Mouse (Mus musculus) forebrain, embryonic 10.5 days (tissue): ENCODE results near the gene Mknk1. TPM values are rescaled to one million over a fixed set of nuclear protein-coding genes. Genes with fewer than 3 reads are reported as not detected.
A peak's percentile ranks its signal among the peaks of the same experiment; 100 is the strongest.

ENCODE experiments used
- DNase-seq: peaks from one replicate; pipeline ENCODE4 v3.0.0-alpha.2; 2017; ENCODE audit warnings: low spot score; ENCODE audit errors: extremely low spot score
- H3K27ac ChIP-seq: fragments of 300-500 bp; sonication (generic); 2 replicates; pipeline ENCODE4 v1.5.1; 2016; ENCODE audit warnings: mild to moderate bottlenecking
- H3K27me3 ChIP-seq: fragments of 300-500 bp; sonication (generic); 2 replicates; pipeline ENCODE4 v1.6.1; 2016; ENCODE audit warnings: mild to moderate bottlenecking; ENCODE audit not compliant: poor library complexity, severe bottlenecking
- H3K36me3 ChIP-seq: fragments of 300-500 bp; sonication (generic); replicated peaks from 2 replicates; pipeline ENCODE4 v1.6.1; 2016; ENCODE audit warnings: mild to moderate bottlenecking, moderate library complexity
- H3K4me1 ChIP-seq: fragments of 300-500 bp; sonication (generic); 2 replicates; pipeline ENCODE4 v1.6.1; 2016
- H3K4me3 ChIP-seq: fragments of 300-500 bp; sonication (generic); 2 replicates; pipeline ENCODE4 v1.5.1; 2016; ENCODE audit warnings: mild to moderate bottlenecking, moderate library complexity
- H3K9me3 ChIP-seq: fragments of 300-500 bp; sonication (generic); 2 replicates; pipeline ENCODE4 v1.6.1; 2016; ENCODE audit warnings: mild to moderate bottlenecking, moderate library complexity
- WGBS: fragments of 180-500 bp; shearing (Covaris S2); methylation state at CpG from one replicate; pipeline ENCODE4 v1.1.7; 2016; 5-methylcytosine and 5-hydroxymethylcytosine counted together
- polyA plus RNA-seq: library from polyadenylated mRNA; unstranded; fragments of >200 nt; fragmentation: Nextera tagmentation; extraction: Ambion mirVana; gene quantifications from 2 replicates; pipeline ENCODE4 v1.2.1, GENCODE M21; 2016

Gene Mknk1
- polyA plus RNA-seq, 1 experiment from 2014 or later: 26.5 TPM

- Histone ChIP-seq H3K36me3 (peaks cover 48% of the 10 kb centered on the region), H3K27ac (peak overlapping the region; percentile 48; the same call in 1 of the 2 replicates), H3K4me1 (peaks cover 13% of the 10 kb centered on the region; the same call in 1 of the 2 replicates), H3K27me3 (no peaks in the 10 kb centered on the region), H3K4me3 (no peak overlapping the region), H3K9me3 (no peaks in the 10 kb centered on the region)
- DNase-seq: no peak
- WGBS: 80% methylated on average over 8 of the region's 8 CpGs
Observed at GRCm38 (mm10) chr4:115848990-115849677, 10.1 kb downstream of the Mknk1 start.

GRCm38 (mm10) chr4:115850111-115850510 lies 11.1 kb downstream of the Mknk1 start:
- no peaks in the 10 kb centered on the region for H3K27me3 ChIP-seq
- no peak for DNase-seq
- no peaks in the 10 kb centered on the region for H3K9me3 ChIP-seq
- peaks cover 49% of the 10 kb centered on the region for H3K36me3 ChIP-seq
- no peak overlapping the region for H3K4me3 ChIP-seq
- H3K27ac ChIP-seq: 0 out of 2 replicates have a peak overlapping the region, but pooled peaks have one; percentile 12
- H3K4me1 ChIP-seq: peaks cover 21% of the 10 kb centered on the region
- WGBS: 87% methylated on average over 2 of the region's 2 CpGs

- Histone ChIP-seq H3K27me3 (no peaks in the 10 kb centered on the region), H3K27ac (no peak overlapping the region), H3K36me3 (peaks cover 49% of the 10 kb centered on the region), H3K4me1 (peaks cover 26% of the 10 kb centered on the region), H3K9me3 (no peaks in the 10 kb centered on the region), H3K4me3 (no peak overlapping the region)
- DNase-seq: no peak
- WGBS: 81% methylated on average over 2 of the region's 2 CpGs
Observed at GRCm38 (mm10) chr4:115850631-115851030, 11.6 kb downstream of the Mknk1 start.

GRCm38 (mm10) chr4:115851569-115851968 lies 12.6 kb downstream of the Mknk1 start:
- 86% methylated on average over 6 of the region's 6 CpGs for WGBS
- H3K9me3 ChIP-seq: no peaks in the 10 kb centered on the region
- H3K27me3 ChIP-seq: no peaks in the 10 kb centered on the region
- no peak overlapping the region for H3K4me3 ChIP-seq
- H3K36me3 ChIP-seq: peaks cover 49% of the 10 kb centered on the region
- no peak for DNase-seq
- H3K27ac ChIP-seq: no peak overlapping the region
- H3K4me1 ChIP-seq: peaks cover 35% of the 10 kb centered on the region

GRCm38 (mm10) chr4:115855100-115855499 lies 16.1 kb downstream of the Mknk1 start:
- H3K4me3 ChIP-seq: no peak overlapping the region
- H3K4me1 ChIP-seq: peaks cover 31% of the 10 kb centered on the region
- no peaks in the 10 kb centered on the region for H3K9me3 ChIP-seq
- no peaks in the 10 kb centered on the region for H3K27me3 ChIP-seq
- peaks cover 66% of the 10 kb centered on the region for H3K36me3 ChIP-seq
- WGBS: 61% methylated on average over 6 of the region's 6 CpGs
- DNase-seq: no peak
- H3K27ac ChIP-seq: peak overlapping the region; percentile 41; the same call in 1 of the 2 replicates

GRCm38 (mm10) chr4:115855609-115856008 lies 16.6 kb downstream of the Mknk1 start:
- no peaks in the 10 kb centered on the region for H3K27me3 ChIP-seq
- no peak overlapping the region for H3K4me3 ChIP-seq
- DNase-seq: no peak
- peaks cover 66% of the 10 kb centered on the region for H3K36me3 ChIP-seq
- no peak overlapping the region for H3K27ac ChIP-seq
- peaks cover 31% of the 10 kb centered on the region for H3K4me1 ChIP-seq
- 65% methylated on average over 4 of the region's 4 CpGs for WGBS
- H3K9me3 ChIP-seq: no peaks in the 10 kb centered on the region

GRCm38 (mm10) chr4:115856282-115856681 lies 17.3 kb downstream of the Mknk1 start:
- no peaks in the 10 kb centered on the region for H3K27me3 ChIP-seq
- no peak overlapping the region for H3K27ac ChIP-seq
- no peak overlapping the region for H3K4me3 ChIP-seq
- H3K36me3 ChIP-seq: peaks cover 66% of the 10 kb centered on the region
- no peaks in the 10 kb centered on the region for H3K9me3 ChIP-seq
- WGBS: 49% methylated on average over 4 of the region's 4 CpGs
- no peak for DNase-seq
- peaks cover 27% of the 10 kb centered on the region for H3K4me1 ChIP-seq

- Histone ChIP-seq H3K4me3 (no peak overlapping the region), H3K4me1 (peaks cover 27% of the 10 kb centered on the region), H3K27ac (no peak overlapping the region), H3K9me3 (no peaks in the 10 kb centered on the region), H3K36me3 (peaks cover 65% of the 10 kb centered on the region), H3K27me3 (no peaks in the 10 kb centered on the region)
- no peak for DNase-seq
- WGBS: 90% methylated on average over 9 of the region's 9 CpGs
Observed at GRCm38 (mm10) chr4:115857293-115857883, 18.4 kb downstream of the Mknk1 start.

GRCm38 (mm10) chr4:115863352-115863751 lies 24.4 kb downstream of the Mknk1 start:
- Histone ChIP-seq H3K4me3 (no peak overlapping the region), H3K36me3 (peaks cover 67% of the 10 kb centered on the region), H3K4me1 (peaks cover 13% of the 10 kb centered on the region), H3K27me3 (0 out of 2 replicates have a peak, but pooled peaks cover 2% of the 10 kb centered on the region), H3K27ac (peak overlapping the region; percentile 3; the same call in 1 of the 2 replicates), H3K9me3 (no peaks in the 10 kb centered on the region)
- no peak for DNase-seq
- 73% methylated on average over 7 of the region's 7 CpGs for WGBS

GRCm38 (mm10) chr4:115863880-115864279 lies 24.9 kb downstream of the Mknk1 start:
- 0 out of 2 replicates have a peak, but pooled peaks cover 3% of the 10 kb centered on the region for H3K27me3 ChIP-seq
- 71% methylated on average over 10 of the region's 10 CpGs for WGBS
- H3K27ac ChIP-seq: peak overlapping the region; percentile 3; the same call in 1 of the 2 replicates
- H3K36me3 ChIP-seq: peaks cover 64% of the 10 kb centered on the region
- DNase-seq: no peak
- H3K9me3 ChIP-seq: no peaks in the 10 kb centered on the region
- H3K4me1 ChIP-seq: peaks cover 16% of the 10 kb centered on the region
- no peak overlapping the region for H3K4me3 ChIP-seq

GRCm38 (mm10) chr4:115869512-115870210 lies 30.7 kb downstream of the Mknk1 start:
- whole genome bisulfite sequencing: 16% methylated on average over 16 of the region's 16 CpGs
- 0 out of 2 replicates have a peak, but pooled peaks cover 3% of the 10 kb centered on the region for H3K27me3 ChIP-seq
- peaks cover 49% of the 10 kb centered on the region for H3K36me3 ChIP-seq
- no peaks in the 10 kb centered on the region for H3K9me3 ChIP-seq
- H3K4me1 ChIP-seq: peaks cover 21% of the 10 kb centered on the region
- H3K27ac ChIP-seq: peak overlapping the region; percentile 79
- DNase-seq: no peak
- H3K4me3 ChIP-seq: no peak overlapping the region; the same call in 1 of the 2 replicates

GRCm38 (mm10) chr4:115873231-115873630 lies 34.2 kb downstream of the Mknk1 start:
- H3K27me3 ChIP-seq: peaks cover 12% of the 10 kb centered on the region; the same call in 1 of the 2 replicates
- no peak for DNase-seq
- H3K9me3 ChIP-seq: no peaks in the 10 kb centered on the region
- H3K4me3 ChIP-seq: no peak overlapping the region
- WGBS: 76% methylated on average over 3 of the region's 3 CpGs
- H3K27ac ChIP-seq: no peak overlapping the region
- H3K36me3 ChIP-seq: peaks cover 53% of the 10 kb centered on the region
- H3K4me1 ChIP-seq: peaks cover 37% of the 10 kb centered on the region
